Mouse (Mus musculus) gastrocnemius, adult 8-10 months (tissue): ENCODE data around the gene Gm8297. TPM values are rescaled to one million over a fixed set of nuclear protein-coding genes. Genes with fewer than 3 reads are reported as not detected.
"Not testable (repeated sequence)": the region's sequence is repeated elsewhere in the genome, so short reads cannot be mapped to it uniquely, and the experiment has no call there.

Source experiments
- DNase-seq, 2 experiments: peaks; one replicate each; pipeline ENCODE4 v3.0.0; 2022; ENCODE audit warnings: low spot score in 2 of 2
- total RNA-seq, 4 experiments: library from RNA; stranded (reverse); gene quantifications; 2 replicates each; pipeline ENCODE4 v1.2.4; 2022

Gene Gm8297
- under 1 TPM in 1 of 4 experiments, not detected in 3; 0.31 TPM for total RNA-seq

DNA sequence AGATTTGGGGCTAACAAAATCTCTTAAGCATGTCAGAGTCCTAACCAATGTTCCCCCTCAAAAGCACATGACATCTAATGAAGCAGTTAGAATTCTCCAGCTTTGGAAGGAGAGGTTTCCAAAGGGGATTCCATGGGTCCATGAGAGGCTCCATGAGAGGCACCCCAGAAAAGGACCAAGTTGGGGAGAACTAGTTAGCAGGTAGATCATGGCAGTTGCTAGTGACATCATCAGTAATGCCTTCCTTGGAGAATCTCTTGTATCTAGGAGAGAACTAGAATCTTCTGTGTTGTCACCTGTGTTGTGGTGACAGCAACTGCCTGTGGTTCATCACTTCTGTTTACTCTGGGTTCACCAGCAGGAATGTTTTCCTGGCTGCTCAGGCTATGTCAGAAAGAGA is at the start of gene Gm8297:
Gene Gm8297, plus strand, starts transcription at position 301 of the 400 bp plus-strand sequence.
- not testable (repeated sequence) for DNase-seq

DNA sequence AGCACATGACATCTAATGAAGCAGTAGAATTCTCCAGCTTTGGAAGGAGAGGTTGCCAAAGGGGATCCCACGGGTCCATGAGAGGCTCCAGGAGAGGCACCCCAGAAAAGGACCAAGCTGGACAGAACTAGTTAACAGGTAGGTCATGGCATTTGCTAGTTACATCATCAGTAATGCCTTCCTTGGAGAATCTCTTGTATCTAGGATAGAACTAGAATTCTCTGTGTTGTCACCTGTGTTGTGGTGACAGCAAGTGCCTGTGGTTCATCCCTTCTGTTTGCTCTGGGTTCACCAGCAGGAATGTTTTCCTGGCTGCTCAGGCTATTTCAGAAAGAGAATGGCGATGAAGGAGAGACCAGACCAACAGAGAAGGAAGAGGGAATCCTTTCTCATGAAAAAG is 31.9 kb downstream of the Gm8297 start, which contains the start of gene Gm3298:
Gene Gm3298, plus strand, starts transcription at position 301 of the 400 bp plus-strand sequence.
- DNase-seq = not testable (repeated sequence)

Other genes starting within 250 kb of the Gm8297 start
- gene Gm9602, start 207.6 kb upstream of the Gm8297 start, total RNA-seq = not detected
- under 1 TPM in 1 of 4 experiments, not detected in 3; 0.20 TPM for gene Gm3269, start 145.8 kb upstream of the Gm8297 start, total RNA-seq
- gene Gm3264, start 128.4 kb upstream of the Gm8297 start, total RNA-seq = not detected
- gene Gm3278, start 91.5 kb upstream of the Gm8297 start, total RNA-seq = not detected
- not detected for gene Gm3298, start 32.0 kb downstream of the Gm8297 start, total RNA-seq
- gene 4930555G01Rik, start 66.7 kb downstream of the Gm8297 start, total RNA-seq = not detected
- gene Gm8281, start 87.1 kb downstream of the Gm8297 start, total RNA-seq = not detected
- gene Gm8279, start 147.6 kb downstream of the Gm8297 start, total RNA-seq = not detected
- gene Gm3317, start 180.6 kb downstream of the Gm8297 start, total RNA-seq = not detected
- not detected for gene Gm8271, start 201.9 kb downstream of the Gm8297 start, total RNA-seq